Mouse (Mus musculus): ENCODE results near the gene Tmem51.

Gene Tmem51

GRCm38 (mm10) chr4:142081631-142082283, 2.3 kb downstream of the Tmem51 start:
- DNase-seq (ENCODE audit: low spot score) = no peak

- DNase-seq (ENCODE audit: low spot score) = no peak
Observed at GRCm38 (mm10) chr4:142080901-142081630, 3.0 kb downstream of the Tmem51 start.

GRCm38 (mm10) chr4:142080487-142080767, 3.7 kb downstream of the Tmem51 start:
- DNase-seq (ENCODE audit: low spot score) = no peak

- no peak for DNase-seq (ENCODE audit: low spot score)
Observed at GRCm38 (mm10) chr4:142079629-142080486, 4.2 kb downstream of the Tmem51 start.

- no peak for DNase-seq (ENCODE audit: low spot score)
Observed at GRCm38 (mm10) chr4:142077572-142078271, 6.4 kb downstream of the Tmem51 start.

- DNase-seq (ENCODE audit: low spot score) = no peak
Observed at GRCm38 (mm10) chr4:142076883-142077282, 7.2 kb downstream of the Tmem51 start.

GRCm38 (mm10) chr4:142075931-142076330, 8.2 kb downstream of the Tmem51 start:
- DNase-seq (ENCODE audit: low spot score) = no peak

GRCm38 (mm10) chr4:142074060-142074732, 9.9 kb downstream of the Tmem51 start:
- DNase-seq (ENCODE audit: low spot score) = no peak

- no peak for DNase-seq (ENCODE audit: low spot score)
Observed at GRCm38 (mm10) chr4:142071243-142071991, 12.7 kb downstream of the Tmem51 start.

- no peak for DNase-seq (ENCODE audit: low spot score)
Observed at GRCm38 (mm10) chr4:142070840-142071239, 13.3 kb downstream of the Tmem51 start.

- DNase-seq (ENCODE audit: low spot score) = no peak
Observed at GRCm38 (mm10) chr4:142068899-142069812, 14.9 kb downstream of the Tmem51 start.

GRCm38 (mm10) chr4:142066576-142066975, 17.5 kb downstream of the Tmem51 start:
- DNase-seq (ENCODE audit: low spot score) = no peak

GRCm38 (mm10) chr4:142065835-142066234, 18.3 kb downstream of the Tmem51 start:
- DNase-seq (ENCODE audit: low spot score) = no peak

GRCm38 (mm10) chr4:142065270-142065669, 18.8 kb downstream of the Tmem51 start:
- DNase-seq (ENCODE audit: low spot score) = no peak

GRCm38 (mm10) chr4:142064582-142065228, 19.4 kb downstream of the Tmem51 start:
- DNase-seq (ENCODE audit: low spot score) = no peak

- DNase-seq (ENCODE audit: low spot score) = no peak
Observed at GRCm38 (mm10) chr4:142063057-142063534, 21.0 kb downstream of the Tmem51 start.

- no peak for DNase-seq (ENCODE audit: low spot score)
Observed at GRCm38 (mm10) chr4:142061485-142062240, 22.4 kb downstream of the Tmem51 start.

Data from T-cell, adult 2 months (primary cell).